Mouse (Mus musculus) midbrain, postnatal 0 days (tissue): ENCODE measurements around the gene Sertad1. TPM values are rescaled to one million over a fixed set of nuclear protein-coding genes. Genes with fewer than 3 reads are reported as not detected.

Experiments used
- ATAC-seq: fragments of 200-750 bp; cut with Nextera tagmentation; 2 replicates; pipeline ENCODE4 v1.8.0; 2017; ENCODE audit warnings: moderate number of reproducible peaks, mild to moderate bottlenecking, moderate TSS enrichment, moderate library complexity; ENCODE audit not compliant: low FRiP score
- DNase-seq: peaks from one replicate; pipeline ENCODE4 v3.0.0-alpha.2; 2015; ENCODE audit warnings: low spot score
- H3K27ac ChIP-seq: fragments of 300-500 bp; sonication (generic); 2 replicates; pipeline ENCODE4 v1.5.1; 2014; ENCODE audit warnings: low read depth, mild to moderate bottlenecking, low read length, mixed read lengths
- H3K27me3 ChIP-seq: fragments of 300-500 bp; sonication (generic); 2 replicates; pipeline ENCODE4 v1.6.1; 2014; ENCODE audit warnings: low read length, control low read depth, mixed read lengths; ENCODE audit not compliant: insufficient read depth
- H3K36me3 ChIP-seq: fragments of 300-500 bp; sonication (generic); 2 replicates; pipeline ENCODE4 v1.6.1; 2014; ENCODE audit warnings: low read length, control low read depth, mixed read lengths; ENCODE audit not compliant: insufficient read depth
- H3K4me1 ChIP-seq: fragments of 300-500 bp; sonication (generic); 2 replicates; pipeline ENCODE4 v1.6.1; 2014; ENCODE audit warnings: mild to moderate bottlenecking, control low read depth, antibody characterized with exemption, low read length, mixed read lengths; ENCODE audit not compliant: insufficient read depth
- H3K4me2 ChIP-seq: fragments of 300-500 bp; sonication (generic); 2 replicates; pipeline ENCODE4 v1.6.1; 2014; ENCODE audit warnings: low read depth, mild to moderate bottlenecking, low read length, mixed read lengths; ENCODE audit not compliant: poor library complexity, severe bottlenecking
- H3K4me3 ChIP-seq: fragments of 300-500 bp; sonication (generic); 2 replicates; pipeline ENCODE4 v1.5.1; 2014; ENCODE audit warnings: low read depth, mild to moderate bottlenecking, low read length, moderate library complexity
- H3K9ac ChIP-seq: fragments of 300-500 bp; sonication (generic); replicated peaks from 2 replicates; pipeline ENCODE4 v1.6.1; 2014; ENCODE audit warnings: mild to moderate bottlenecking, low read length, moderate library complexity, mixed read lengths; ENCODE audit not compliant: poor library complexity, severe bottlenecking
- H3K9me3 ChIP-seq: fragments of 300-500 bp; sonication (generic); 2 replicates; pipeline ENCODE4 v1.6.1; 2016; ENCODE audit warnings: low read length, control low read depth
- CTCF ChIP-seq: IDR thresholded peaks from 2 replicates; pipeline ENCODE4 v1.5.1; 2016; ENCODE audit warnings: antibody characterized with exemption, mild to moderate bottlenecking
- WGBS: fragments of 180-500 bp; shearing (Covaris S2); extraction: QIAGEN DNeasy Blood & Tissue Kit; methylation state at CpG from one replicate; pipeline ENCODE4 v1.1.7; 2014; 5-methylcytosine and 5-hydroxymethylcytosine counted together
- polyA plus RNA-seq: library from polyadenylated mRNA; unstranded; fragments of >200 nt; fragmentation: Nextera tagmentation; extraction: Ambion mirVana; gene quantifications from 2 replicates; pipeline ENCODE4 v1.2.1, GENCODE M21; 2015
- total RNA-seq: library from RNA; depleted of rRNA; stranded (reverse); fragments of >200 nt; gene quantifications from 2 replicates; pipeline ENCODE4 v1.2.3, GENCODE M21; 2014; rRNA removed

Gene Sertad1
- total and polyA plus RNA-seq, 2 experiments from 2014 or later: 6.9 to 10.5 TPM

DNA sequence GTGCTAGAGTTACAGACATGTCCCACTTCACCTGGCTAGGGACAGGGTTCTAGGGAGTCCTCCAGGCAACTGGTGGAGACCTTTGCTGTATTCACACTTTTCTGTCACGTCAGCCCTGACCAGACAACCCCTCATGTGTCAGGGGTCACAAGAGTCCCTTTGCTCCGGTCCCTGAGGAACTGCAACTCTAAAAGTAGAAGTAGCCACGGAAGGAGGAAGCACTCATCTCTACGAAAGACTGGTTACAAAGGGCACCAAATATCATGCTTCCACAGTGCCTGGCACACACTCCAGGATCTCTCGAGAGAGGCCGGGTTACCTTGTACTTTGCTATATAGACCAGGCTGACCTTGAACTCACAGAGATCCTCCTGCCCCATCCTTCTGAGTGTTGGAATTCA, 49.9 kb downstream of the Sertad1 start:
- DNase-seq (no peak), ATAC-seq (no peak)
- no peaks in the 10 kb centered on the region for H3K27me3 ChIP-seq
- no peak overlapping the region for H3K4me2 ChIP-seq
- no peak overlapping the region for H3K27ac ChIP-seq
- H3K4me3 ChIP-seq: no peak overlapping the region
- peaks cover 70% of the 10 kb centered on the region for H3K36me3 ChIP-seq
- TF ChIP-seq CTCF: no peak
- no peaks in the 10 kb centered on the region for H3K9me3 ChIP-seq
- no peak overlapping the region for H3K9ac ChIP-seq
- WGBS: 92% methylated on average over 6 of the region's 6 CpGs
- H3K4me1 ChIP-seq: peaks cover 3% of the 10 kb centered on the region; the same call in 1 of the 2 replicates

DNA sequence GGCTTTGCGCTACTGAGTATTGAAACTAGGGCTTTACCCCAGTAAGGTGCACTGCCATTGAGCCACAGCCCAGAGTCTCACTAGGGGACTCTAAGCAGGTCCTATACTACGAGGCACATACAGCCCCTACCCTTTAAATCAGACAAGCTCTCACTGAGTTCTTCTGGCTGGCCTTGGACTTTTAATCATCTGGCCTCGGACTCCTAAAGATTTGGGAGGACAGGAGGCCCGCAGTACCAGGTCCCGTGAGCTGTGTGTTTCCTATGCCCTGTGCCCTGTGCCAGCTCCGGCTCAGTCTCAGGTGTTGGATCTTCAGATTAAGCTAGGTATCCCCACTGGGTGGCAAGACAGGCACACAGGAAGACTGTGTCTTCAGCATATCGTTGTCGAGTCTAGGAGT, 51.3 kb downstream of the Sertad1 start:
- H3K9me3 ChIP-seq: no peaks in the 10 kb centered on the region
- TF ChIP-seq CTCF: no peak
- H3K9ac ChIP-seq: no peak overlapping the region
- H3K4me1 ChIP-seq: peaks cover 8% of the 10 kb centered on the region; the same call in 1 of the 2 replicates
- DNase-seq: no peak
- H3K36me3 ChIP-seq: peaks cover 60% of the 10 kb centered on the region
- no peak overlapping the region for H3K4me2 ChIP-seq
- no peak for ATAC-seq
- no peak overlapping the region for H3K4me3 ChIP-seq
- H3K27ac ChIP-seq: no peak overlapping the region
- H3K27me3 ChIP-seq: no peaks in the 10 kb centered on the region
- 92% methylated on average over 8 of the region's 8 CpGs for whole genome bisulfite sequencing

GRCm38 (mm10) chr7:27538797-27539196, 52.1 kb downstream of the Sertad1 start:
- no peak for ATAC-seq
- no peak overlapping the region for H3K4me2 ChIP-seq
- no peak for TF ChIP-seq CTCF
- peaks cover 54% of the 10 kb centered on the region for H3K36me3 ChIP-seq
- no peak overlapping the region for H3K4me3 ChIP-seq
- no peak for DNase-seq
- H3K9me3 ChIP-seq: no peaks in the 10 kb centered on the region
- 89% methylated on average over 2 of the region's 2 CpGs for WGBS
- peaks cover 8% of the 10 kb centered on the region; the same call in 1 of the 2 replicates for H3K4me1 ChIP-seq
- H3K27me3 ChIP-seq: no peaks in the 10 kb centered on the region
- H3K27ac ChIP-seq: no peak overlapping the region
- no peak overlapping the region for H3K9ac ChIP-seq

Other genes with a start within 250 kb of the Sertad1 start
- 111 and 147 TPM in 2 replicates for gene Numbl, start 228.5 kb upstream of the Sertad1 start, total RNA-seq
- gene Numbl, start 228.5 kb upstream of the Sertad1 start, polyA plus RNA-seq: 59.8 and 60.9 TPM in 2 replicates
- 25.3 and 44.3 TPM in 2 replicates for gene Ltbp4, start 149.2 kb upstream of the Sertad1 start, total RNA-seq
- 13.6 and 16.0 TPM in 2 replicates for gene Ltbp4, start 149.2 kb upstream of the Sertad1 start, polyA plus RNA-seq
- gene Shkbp1, start 130.9 kb upstream of the Sertad1 start, total RNA-seq: 36.3 and 42.7 TPM in 2 replicates
- gene Shkbp1, start 130.9 kb upstream of the Sertad1 start, polyA plus RNA-seq: 24.1 and 25.1 TPM in 2 replicates
- not detected in 2 replicates for gene Gm20479, start 129.5 kb upstream of the Sertad1 start, total RNA-seq
- gene Gm20479, start 129.5 kb upstream of the Sertad1 start, polyA plus RNA-seq: not detected in 2 replicates
- gene Sptbn4, start 39.2 kb upstream of the Sertad1 start, total RNA-seq: 27.1 and 36.3 TPM in 2 replicates
- 3.4 and 4.0 TPM in 2 replicates for gene Sptbn4, start 39.2 kb upstream of the Sertad1 start, polyA plus RNA-seq
- gene Blvrb, start 38.9 kb upstream of the Sertad1 start, total RNA-seq: 13.7 and 19.5 TPM in 2 replicates
- gene Blvrb, start 38.9 kb upstream of the Sertad1 start, polyA plus RNA-seq: 15.9 and 18.3 TPM in 2 replicates
- 5.0 and 5.7 TPM in 2 replicates for gene Sertad3, start 13.1 kb upstream of the Sertad1 start, total RNA-seq
- 4.0 and 4.3 TPM in 2 replicates for gene Sertad3, start 13.1 kb upstream of the Sertad1 start, polyA plus RNA-seq
- gene Prx, start 12.4 kb downstream of the Sertad1 start, total RNA-seq: 3.2 and 3.4 TPM in 2 replicates
- 1.5 and 1.9 TPM in 2 replicates for gene Prx, start 12.4 kb downstream of the Sertad1 start, polyA plus RNA-seq
- gene Hipk4, start 36.4 kb downstream of the Sertad1 start, total RNA-seq: 0.66 and 1.8 TPM in 2 replicates
- 0.88 and 1.0 TPM in 2 replicates for gene Hipk4, start 36.4 kb downstream of the Sertad1 start, polyA plus RNA-seq
- gene Pld3, start 66.3 kb downstream of the Sertad1 start, total RNA-seq: 239 and 286 TPM in 2 replicates
- 275 and 319 TPM in 2 replicates for gene Pld3, start 66.3 kb downstream of the Sertad1 start, polyA plus RNA-seq
- gene 2310022A10Rik, start 66.3 kb downstream of the Sertad1 start, total RNA-seq: 7.9 and 12.5 TPM in 2 replicates
- gene 2310022A10Rik, start 66.3 kb downstream of the Sertad1 start, polyA plus RNA-seq: 29.1 and 31.0 TPM in 2 replicates
- gene Akt2, start 104.6 kb downstream of the Sertad1 start, total RNA-seq: 42.8 and 46.7 TPM in 2 replicates
- gene Akt2, start 104.6 kb downstream of the Sertad1 start, polyA plus RNA-seq: 37.7 and 38.1 TPM in 2 replicates
- 111 and 114 TPM in 2 replicates for gene Ttc9b, start 167.0 kb downstream of the Sertad1 start, total RNA-seq
- gene Ttc9b, start 167.0 kb downstream of the Sertad1 start, polyA plus RNA-seq: 125 and 133 TPM in 2 replicates
- 150 and 165 TPM in 2 replicates for gene Map3k10, start 187.7 kb downstream of the Sertad1 start, total RNA-seq
- gene Map3k10, start 187.7 kb downstream of the Sertad1 start, polyA plus RNA-seq: 24.4 and 24.5 TPM in 2 replicates
- gene Zfp607b, start 202.4 kb downstream of the Sertad1 start, total RNA-seq: 6.5 and 10.4 TPM in 2 replicates
- gene Zfp607b, start 202.4 kb downstream of the Sertad1 start, polyA plus RNA-seq: 9.2 and 9.5 TPM in 2 replicates
- 32.1 and 38.6 TPM in 2 replicates for gene Zfp60, start 244.5 kb downstream of the Sertad1 start, total RNA-seq
- 38.1 and 40.9 TPM in 2 replicates for gene Zfp60, start 244.5 kb downstream of the Sertad1 start, polyA plus RNA-seq